ENCODE assay signal across 20 mouse cellular contexts in genomic region chr10:23062719-23063118, GRCm38 (mm10).
A peak's percentile ranks its signal among the peaks of the same experiment; 100 is the strongest.
DNase-seq lines count a peak whose midpoint lies in the region; ATAC-seq and TF ChIP-seq lines count a peak whose summit lies in the region.
"Had no signal": no experiment of that assay in that cellular context is flagged by ENCODE, and none has a peak within 500 bp of the region (broad histone marks: within the 10 kb centered on the region; RNA-seq: fewer than 3 reads in every experiment).

No protein-coding gene starts in this region.

- H3K27me3 ChIP-seq in kidney, adult 2 months (replicated peaks; ENCODE audit: control insufficient read depth, insufficient read depth, low read length), result no peaks in the 10 kb centered on the region
- H3K27me3 ChIP-seq in kidney, postnatal 0 days (ENCODE audit: insufficient read depth, low read length), result no peaks in the 10 kb centered on the region
- H3K27me3 ChIP-seq in lung, postnatal 0 days (replicated peaks; ENCODE audit: insufficient read depth, low read length), result no peaks in the 10 kb centered on the region
- H3K27me3 ChIP-seq: embryonic facial prominence, embryonic 12.5 days; forebrain, embryonic 15.5 days had no signal

- 0 out of 2 replicates have a peak, but pooled peaks cover 2% of the 10 kb centered on the region for H3K4me1 ChIP-seq in kidney, adult 2 months (ENCODE audit: control insufficient read depth, insufficient read depth, low read length)
- H3K4me1 ChIP-seq in kidney, postnatal 0 days (replicated peaks; ENCODE audit: insufficient read depth, low read length), result no peaks in the 10 kb centered on the region; the same call in 1 of the 2 replicates
- no peaks in the 10 kb centered on the region; the same call in 1 of the 2 replicates for H3K4me1 ChIP-seq in lung, postnatal 0 days (ENCODE audit: insufficient read depth, low read depth, low read length)
- H3K4me1 ChIP-seq: forebrain, embryonic 15.5 days; heart, embryonic 10.5 days had no signal

- no peak for TF ChIP-seq POLR2A in kidney, adult 2 months (IDR thresholded peaks at IDR 0.05; ENCODE audit: low read depth, low read length)

- ATAC-seq in kidney, postnatal 0 days (replicated peaks; ENCODE audit: low FRiP score, low read depth), result peak; percentile 90
- no peak for ATAC-seq in lung, postnatal 0 days
- ATAC-seq: activated CD4-positive, CD25-positive, alpha-beta regulatory T cell, adult 4 months; forebrain, embryonic 15.5 days had no signal

- H3K4me2 ChIP-seq in kidney, postnatal 0 days (ENCODE audit: low read length), result no peak overlapping the region
- no peak overlapping the region for H3K4me2 ChIP-seq in lung, postnatal 0 days (replicated peaks; ENCODE audit: low read depth, low read length)
- H3K4me2 ChIP-seq: embryonic facial prominence, embryonic 12.5 days; forebrain, embryonic 15.5 days had no signal

- intact Hi-C loops in left cerebral cortex, postnatal 25 days (cut with DNase I), result no loop called here

- TF ChIP-seq CTCF in kidney, adult 2 months (conservative IDR thresholded peaks at IDR 0.05; ENCODE audit: insufficient read depth, insufficient read length, low read depth, low read length), result no peak
- no peak for TF ChIP-seq CTCF in kidney, postnatal 0 days (IDR thresholded peaks at IDR 0.05; ENCODE audit: low read depth)
- TF ChIP-seq CTCF in lung, postnatal 0 days (IDR thresholded peaks at IDR 0.05), result no peak

- DNase-seq in kidney, adult 2 months, result peak; percentile 9
- DNase-seq in kidney, postnatal 14 days, result no peak
- DNase-seq in kidney, postnatal 0 days (ENCODE audit: low spot score), result no peak
- no peak for DNase-seq in kidney, adult 8-10 months
- DNase-seq in lung, postnatal 0 days (ENCODE audit: low spot score), result no peak
- DNase-seq in lung, adult 18-20 months, result no peak
- DNase-seq in left cerebral cortex, postnatal 25 days (ENCODE audit: low spot score in 2 of 2), result no peak
- DNase-seq: adrenal gland, postnatal 14 days; B cell, adult 2 months; cerebellum, adult 11-12 months; cerebellum, adult 9-10 months; cerebellum, postnatal 25 days; gastrocnemius, postnatal 36 days; heart, adult 11 months; heart, postnatal 10 days; heart, postnatal 4 days had no signal

- H3K9me3 ChIP-seq in kidney, postnatal 0 days (replicated peaks; ENCODE audit: low read length), result no peaks in the 10 kb centered on the region
- no peaks in the 10 kb centered on the region for H3K9me3 ChIP-seq in lung, postnatal 0 days (ENCODE audit: low read length)
- H3K9me3 ChIP-seq: embryonic facial prominence, embryonic 12.5 days; forebrain, embryonic 15.5 days; heart, embryonic 10.5 days had no signal

- TF ChIP-seq EP300 in lung, postnatal 0 days (IDR thresholded peaks at IDR 0.05), result no peak

- 29% methylated on average over 5 of the region's 5 CpGs for WGBS in kidney, adult 2 months
- 62% methylated on average over 5 of the region's 5 CpGs for WGBS in kidney, postnatal 0 days
- 58% methylated on average over 5 of the region's 5 CpGs for WGBS in lung, postnatal 0 days

- no peak overlapping the region for H3K4me3 ChIP-seq in kidney, adult 2 months (ENCODE audit: insufficient read depth, low read depth, low read length)
- H3K4me3 ChIP-seq in kidney, postnatal 0 days (replicated peaks; ENCODE audit: low read depth, low read length), result no peak overlapping the region
- H3K4me3 ChIP-seq in lung, postnatal 0 days (ENCODE audit: low read depth, low read length), result no peak overlapping the region
- H3K4me3 ChIP-seq: embryonic facial prominence, embryonic 12.5 days; forebrain, embryonic 15.5 days; heart, embryonic 10.5 days had no signal

- H3K9ac ChIP-seq in kidney, postnatal 0 days (ENCODE audit: low read depth, low read length), result no peak overlapping the region
- no peak overlapping the region for H3K9ac ChIP-seq in lung, postnatal 0 days (replicated peaks; ENCODE audit: low read depth)
- H3K9ac ChIP-seq: embryonic facial prominence, embryonic 12.5 days; forebrain, embryonic 15.5 days had no signal

- no peak overlapping the region for H3K27ac ChIP-seq in kidney, adult 2 months (ENCODE audit: insufficient read depth, low read depth, low read length)
- H3K27ac ChIP-seq in kidney, postnatal 0 days, result no peak overlapping the region
- H3K27ac ChIP-seq in lung, postnatal 0 days (ENCODE audit: low read length), result peak overlapping the region; percentile 43
- H3K27ac ChIP-seq: embryonic facial prominence, embryonic 12.5 days; forebrain, embryonic 15.5 days; heart, embryonic 10.5 days had no signal

- H3K36me3 ChIP-seq in kidney, adult 2 months (ENCODE audit: control insufficient read depth, insufficient read depth, low read length), result no peaks in the 10 kb centered on the region
- no peaks in the 10 kb centered on the region for H3K36me3 ChIP-seq in kidney, postnatal 0 days (ENCODE audit: insufficient read depth, low read length)
- no peaks in the 10 kb centered on the region for H3K36me3 ChIP-seq in lung, postnatal 0 days (ENCODE audit: insufficient read depth, low read length)
- H3K36me3 ChIP-seq: embryonic facial prominence, embryonic 12.5 days; forebrain, embryonic 15.5 days; heart, embryonic 10.5 days had no signal
